Mouse (Mus musculus): Measurements from ENCODE around the gene Hoxd8.

Gene Hoxd8

DNA sequence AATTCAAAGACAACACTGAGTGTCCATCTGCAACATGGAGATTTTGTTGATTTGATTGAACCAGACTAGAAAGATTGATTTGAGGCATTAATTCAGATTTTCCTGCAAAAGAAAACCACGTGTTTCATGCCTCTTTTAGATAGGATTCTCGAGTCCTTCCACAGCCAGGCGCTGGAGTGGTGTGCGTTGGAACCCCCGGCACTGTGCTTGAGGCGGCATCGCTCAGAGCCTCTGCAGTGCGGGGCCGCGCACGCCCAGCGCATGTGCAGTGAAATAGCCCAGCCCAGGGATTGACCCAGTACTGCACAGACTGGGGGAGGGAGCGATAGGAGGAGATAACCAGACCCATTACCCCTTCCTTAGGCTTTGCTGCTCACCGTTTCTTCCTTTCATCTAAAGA, 10.5 kb downstream of the Hoxd8 start:
- DNase-seq (ENCODE audit: low spot score in 2 of 2): no peak

DNA sequence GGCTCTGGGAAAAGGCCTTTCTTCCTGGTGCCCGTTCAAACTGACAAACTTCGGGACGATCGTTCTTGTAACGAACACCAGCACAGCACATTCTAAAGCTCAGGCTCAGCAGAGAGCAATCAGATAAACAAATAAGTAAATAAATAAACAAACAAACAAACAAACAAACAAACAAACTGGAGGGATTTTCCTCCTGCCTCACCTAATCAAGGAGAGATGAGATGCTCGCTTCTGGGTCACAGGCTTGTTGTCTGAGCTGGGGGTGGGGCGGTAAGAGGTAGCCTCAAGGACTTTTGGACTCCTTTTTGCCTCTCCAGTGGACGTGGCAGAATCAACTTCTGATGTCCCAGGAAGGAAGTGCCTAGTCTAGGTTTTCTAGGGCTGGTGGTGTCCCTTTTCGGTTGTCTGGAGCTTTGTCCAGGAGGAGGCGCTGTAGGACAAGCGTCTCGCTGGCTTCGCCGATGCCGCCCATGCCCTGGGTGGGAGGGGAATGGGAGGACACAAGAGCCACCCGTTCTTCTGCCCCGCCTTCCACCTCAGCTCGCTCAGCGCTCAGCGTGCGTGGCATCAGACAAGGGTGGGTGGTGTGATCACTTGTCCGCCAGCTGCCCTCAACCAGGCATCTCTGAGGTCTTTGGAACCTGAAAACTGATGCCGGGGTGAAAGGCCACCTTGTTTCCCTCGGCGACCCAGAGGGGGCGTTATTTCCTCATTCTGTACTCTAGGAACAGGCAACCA, 11.3 kb downstream of the Hoxd8 start:
- peak; percentile 37 to 68 for DNase-seq (ENCODE audit: low spot score in 2 of 2)

DNA sequence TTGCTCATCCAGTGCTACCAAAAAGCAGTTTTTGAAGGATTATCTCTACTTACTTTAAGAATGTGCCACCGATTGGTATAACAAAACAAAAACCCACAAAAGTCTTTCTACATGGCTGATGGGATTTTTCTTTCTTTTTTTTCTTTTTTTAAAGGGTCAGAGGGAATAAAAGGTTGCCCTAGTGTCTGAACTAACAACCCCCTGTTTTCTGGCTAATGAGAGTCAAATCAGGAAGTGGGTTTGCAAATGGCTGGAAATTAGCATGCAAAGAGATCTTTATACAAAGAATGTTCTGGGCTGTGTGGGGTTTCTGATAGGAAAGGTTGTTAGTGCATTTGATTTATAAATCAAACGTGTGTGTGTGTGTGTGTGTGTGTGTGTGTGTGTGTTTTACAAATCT, 16.0 kb downstream of the Hoxd8 start:
- no peak for DNase-seq (ENCODE audit: low spot score in 2 of 2)

DNA sequence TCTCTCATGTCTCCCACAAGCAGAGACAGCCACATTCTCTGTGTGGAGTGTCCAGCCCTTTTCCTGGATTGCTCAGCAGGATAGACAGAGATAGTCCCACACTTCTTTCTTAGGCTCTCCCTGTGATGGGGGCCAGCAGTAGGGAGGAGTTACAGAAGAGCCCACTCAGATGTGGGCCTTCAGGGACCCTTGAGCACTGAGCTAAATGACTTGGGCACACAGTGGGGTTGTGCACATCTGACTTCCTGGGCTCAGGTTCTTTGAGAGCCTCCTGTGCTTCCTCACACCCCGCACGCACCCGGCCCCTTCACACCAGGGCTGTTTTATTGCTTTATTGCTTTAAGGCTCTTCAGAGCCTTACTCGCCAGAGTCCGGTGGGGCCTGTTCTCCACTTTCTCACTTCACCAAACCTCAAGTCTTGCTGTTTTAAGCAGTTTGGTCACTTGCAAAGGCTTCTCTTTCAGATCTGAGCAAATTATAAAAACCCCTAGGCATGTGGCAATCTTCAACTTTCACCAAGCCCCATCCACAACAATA, 16.6 kb downstream of the Hoxd8 start:
- DNase-seq (ENCODE audit: low spot score in 2 of 2): no peak

DNA sequence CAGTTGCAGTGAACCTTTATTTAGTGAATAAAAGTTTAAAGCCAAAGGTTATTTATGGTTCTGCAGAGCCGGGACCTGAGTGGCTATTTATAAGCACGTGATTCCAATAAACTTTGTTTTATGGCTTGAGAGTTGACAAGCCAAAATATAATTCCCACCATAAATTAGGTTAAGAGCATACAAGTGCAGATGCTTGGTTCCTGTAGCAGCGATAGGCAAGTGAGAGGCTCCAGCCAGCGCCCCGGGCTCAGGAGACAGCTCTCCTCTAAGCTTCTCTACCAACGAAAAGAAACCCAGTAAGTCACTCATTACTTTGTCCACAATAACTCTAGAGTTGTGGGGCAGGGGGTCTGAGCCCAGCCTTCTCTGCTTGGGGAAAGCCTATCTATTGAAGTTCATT, 17.5 kb downstream of the Hoxd8 start:
- DNase-seq (ENCODE audit: low spot score in 2 of 2): no peak

DNA sequence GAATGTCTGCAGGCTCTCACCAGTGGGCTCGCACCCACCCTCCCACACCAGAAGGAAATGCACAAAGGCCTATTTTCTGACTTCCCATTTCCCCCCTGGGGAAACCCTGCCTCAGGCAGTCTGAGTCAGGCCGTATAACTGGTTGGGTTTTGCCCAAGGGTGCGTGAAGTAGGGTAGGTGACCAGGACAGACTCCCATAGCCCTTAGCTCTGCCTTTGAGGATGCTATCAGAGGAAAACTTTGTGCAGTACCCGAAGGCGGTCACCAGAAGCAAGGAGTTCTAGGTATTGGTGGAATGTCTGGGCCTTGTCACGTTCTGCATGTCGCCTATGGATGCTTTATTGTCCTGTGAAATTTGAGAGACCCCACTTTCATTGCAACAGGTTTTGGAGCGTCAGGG, 18.5 kb downstream of the Hoxd8 start:
- DNase-seq (ENCODE audit: low spot score in 2 of 2): no peak

DNA sequence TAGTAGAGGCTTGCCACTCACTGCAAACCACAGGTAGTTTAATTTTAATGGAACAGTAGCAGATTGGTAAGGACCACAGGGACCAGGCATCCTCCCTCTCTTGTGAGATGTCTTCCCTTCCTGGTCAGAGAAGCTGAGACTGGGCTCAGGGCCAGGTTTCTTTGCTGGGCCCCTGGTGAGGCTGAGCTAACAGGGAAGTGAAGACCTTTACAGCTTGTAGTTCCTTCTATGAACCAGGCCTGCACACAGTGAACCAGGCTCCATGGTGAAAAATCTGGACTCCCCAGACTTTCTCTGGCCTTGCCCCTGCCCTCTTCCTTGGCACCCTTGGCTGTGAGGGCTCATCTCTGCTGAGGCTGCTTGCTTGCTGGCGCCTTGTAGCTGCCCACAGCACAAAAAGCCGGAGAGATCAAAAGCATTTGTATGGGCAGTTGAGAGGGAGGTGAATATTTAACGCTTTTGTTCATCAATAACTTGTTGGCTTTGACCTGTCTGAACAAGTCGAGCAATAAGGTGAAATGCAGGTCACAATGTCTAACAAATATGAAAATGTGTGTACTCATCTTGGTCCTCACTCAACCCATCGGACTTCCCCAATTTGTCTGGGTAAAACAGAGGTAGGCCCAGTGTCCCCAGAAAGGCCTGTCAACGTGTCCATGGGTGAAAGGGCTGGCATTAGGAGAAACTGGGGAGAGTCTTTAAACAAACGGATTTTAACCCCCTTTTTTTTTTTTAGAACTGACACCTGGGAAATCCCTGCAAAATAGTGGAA, 20.0 kb downstream of the Hoxd8 start:
- DNase-seq (ENCODE audit: low spot score in 2 of 2): no peak

DNA sequence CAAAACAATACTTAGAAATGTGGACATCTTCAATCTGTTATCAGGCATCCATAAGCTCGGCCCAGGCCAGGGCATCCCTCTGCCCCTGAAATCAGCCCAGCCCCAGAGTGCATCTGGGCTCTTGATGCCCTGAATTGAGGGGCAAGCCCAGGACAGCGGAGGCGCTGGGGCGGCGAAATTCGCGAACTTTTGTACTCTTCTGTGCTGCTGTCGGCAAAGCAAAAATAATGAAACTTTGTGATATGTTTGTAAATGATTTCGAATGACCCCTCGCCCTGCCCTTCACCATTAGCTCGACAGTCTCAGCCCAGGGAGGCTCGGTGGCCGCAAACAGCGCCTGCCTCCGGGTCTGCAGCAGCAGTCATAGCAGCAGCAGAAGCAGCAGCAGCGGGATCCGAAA, 20.8 kb downstream of the Hoxd8 start:
- DNase-seq (ENCODE audit: low spot score in 2 of 2): no peak

DNA sequence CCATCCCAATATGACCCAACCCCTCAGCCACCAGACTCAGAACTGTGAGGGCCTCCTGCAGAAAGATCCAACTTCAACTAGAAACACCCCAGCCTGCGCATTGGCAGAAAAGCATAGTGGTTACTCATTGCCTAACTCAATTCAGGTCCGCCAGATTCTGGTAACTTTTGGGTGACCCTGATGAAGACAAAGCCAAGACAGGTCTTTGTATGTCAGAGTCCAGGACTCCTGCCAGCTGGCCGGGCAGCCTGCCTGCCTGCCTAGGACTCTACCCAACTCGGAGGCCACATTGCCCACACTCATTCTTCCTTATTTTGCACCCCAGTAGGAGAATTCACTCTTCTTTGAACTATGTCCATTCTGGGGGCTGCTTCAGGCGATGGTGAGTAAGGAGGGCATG, 22.1 kb downstream of the Hoxd8 start, which contains the start of gene Gm28230:
Gm28230 (plus strand) TSS at position 178 of the 400 bp plus-strand sequence.
- DNase-seq (ENCODE audit: low spot score in 2 of 2): no peak

DNA sequence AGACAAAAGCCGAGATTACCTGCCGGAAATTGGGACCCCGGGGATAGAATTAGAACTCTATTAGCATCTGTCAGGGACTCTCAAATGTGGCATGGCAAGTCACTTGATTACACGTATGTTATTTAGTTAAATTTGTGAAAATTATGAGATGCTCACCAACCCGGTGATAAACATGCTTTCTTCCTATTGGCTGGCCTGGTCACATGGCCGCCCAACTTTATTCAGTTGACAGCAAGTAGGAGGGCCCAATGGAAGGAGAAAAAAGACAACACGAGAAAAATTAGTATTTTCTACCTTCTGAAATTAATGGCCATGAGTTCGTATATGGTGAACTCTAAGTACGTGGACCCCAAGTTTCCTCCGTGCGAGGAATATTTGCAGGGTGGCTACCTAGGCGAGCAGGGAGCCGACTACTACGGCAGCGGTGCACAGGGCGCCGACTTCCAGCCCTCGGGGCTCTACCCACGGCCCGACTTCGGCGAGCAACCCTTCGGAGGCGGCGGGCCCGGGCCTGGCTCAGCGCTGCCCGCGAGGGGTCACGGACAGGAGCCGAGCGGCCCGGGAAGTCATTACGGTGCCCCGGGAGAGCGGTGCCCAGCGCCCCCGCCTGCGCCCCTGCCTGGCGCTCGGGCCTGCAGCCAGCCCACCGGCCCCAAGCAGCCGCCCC, 22.7 kb downstream of the Hoxd8 start:
- no peak for DNase-seq (ENCODE audit: low spot score in 2 of 2)

DNA sequence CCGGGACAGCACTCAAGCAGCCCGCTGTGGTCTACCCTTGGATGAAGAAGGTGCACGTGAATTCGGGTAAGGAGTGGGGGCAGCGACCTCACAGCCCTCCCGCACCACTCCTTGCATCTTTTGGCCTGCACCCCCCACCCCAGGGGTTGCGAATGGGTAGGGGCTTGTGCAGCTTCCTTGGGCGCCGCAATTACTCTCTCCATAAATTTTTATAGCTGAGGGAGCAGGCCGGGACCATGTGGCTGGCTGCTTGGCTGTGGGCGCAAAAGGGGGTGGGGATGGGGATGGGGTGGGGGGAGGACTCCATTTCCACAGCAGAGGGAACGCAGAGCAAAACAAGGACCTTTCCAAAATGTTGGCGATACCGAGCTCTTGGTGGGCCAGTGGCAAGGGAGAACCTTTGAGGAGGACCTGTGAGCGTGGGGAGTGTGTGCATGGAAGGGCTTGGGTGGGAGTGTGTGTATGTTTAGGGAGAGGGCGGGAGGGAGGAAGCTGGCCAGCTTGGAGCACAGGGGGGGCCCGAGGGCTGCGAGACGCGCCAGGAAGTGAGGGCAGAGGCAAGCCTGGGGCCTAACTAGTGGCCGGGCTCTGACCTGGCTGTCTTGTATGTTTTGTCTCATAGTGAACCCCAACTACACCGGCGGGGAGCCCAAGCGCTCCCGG, 23.4 kb downstream of the Hoxd8 start:
- DNase-seq (ENCODE audit: low spot score in 2 of 2): no peak

DNA sequence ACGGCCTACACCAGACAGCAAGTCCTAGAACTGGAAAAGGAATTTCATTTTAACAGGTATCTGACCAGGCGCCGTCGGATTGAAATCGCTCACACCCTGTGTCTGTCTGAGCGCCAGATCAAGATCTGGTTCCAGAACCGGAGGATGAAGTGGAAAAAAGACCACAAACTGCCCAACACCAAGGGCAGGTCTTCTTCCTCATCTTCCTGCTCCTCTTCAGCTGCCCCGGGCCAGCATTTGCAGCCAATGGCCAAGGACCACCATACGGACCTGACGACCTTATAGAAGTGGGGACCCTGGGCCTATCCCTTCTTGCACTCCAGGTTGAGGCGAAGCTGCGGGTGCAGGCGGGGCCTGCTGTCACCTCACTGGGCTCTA, 23.9 kb downstream of the Hoxd8 start:
- DNase-seq (ENCODE audit: low spot score in 2 of 2): no peak

DNA sequence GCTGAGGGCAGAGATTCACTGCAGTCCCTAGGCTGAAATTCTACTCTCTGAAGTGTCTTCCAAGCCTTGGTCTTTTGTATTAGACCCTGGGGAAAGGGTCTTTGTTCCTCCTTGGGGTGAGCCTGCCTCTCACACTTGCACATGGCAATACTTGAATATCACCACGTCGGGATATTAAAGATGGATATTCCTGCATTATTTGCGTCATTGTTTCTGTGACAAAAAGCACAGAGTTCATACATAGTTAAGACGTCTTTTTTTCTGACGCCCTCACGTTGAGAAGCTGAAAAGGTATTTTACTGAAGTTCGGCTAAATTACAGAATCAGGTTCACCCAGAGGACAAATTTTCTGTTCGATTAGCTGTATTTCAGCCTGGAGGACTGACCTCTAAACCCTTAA, 25.9 kb downstream of the Hoxd8 start:
- no peak for DNase-seq (ENCODE audit: low spot score in 2 of 2)

DNA sequence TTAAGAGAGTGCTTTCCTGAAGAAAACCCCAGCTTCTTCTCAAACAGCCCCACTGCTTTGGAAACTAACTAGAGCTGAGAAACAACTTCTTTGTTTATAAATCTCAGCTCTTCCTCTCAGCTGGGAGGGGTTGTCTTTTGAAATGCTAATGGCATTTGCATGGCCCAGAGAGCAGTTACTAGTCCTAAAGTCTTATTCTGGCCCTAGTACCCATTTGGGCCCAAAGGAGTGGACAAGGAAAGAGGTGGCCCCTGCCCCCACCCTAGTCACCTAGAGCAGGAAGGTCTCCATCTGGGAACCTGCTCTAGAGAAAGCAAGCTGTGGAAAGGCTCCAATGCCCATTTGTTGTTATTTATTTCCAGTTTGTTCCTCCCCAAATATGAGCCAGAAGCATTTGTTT, 26.6 kb downstream of the Hoxd8 start:
- no peak for DNase-seq (ENCODE audit: low spot score in 2 of 2)

DNA sequence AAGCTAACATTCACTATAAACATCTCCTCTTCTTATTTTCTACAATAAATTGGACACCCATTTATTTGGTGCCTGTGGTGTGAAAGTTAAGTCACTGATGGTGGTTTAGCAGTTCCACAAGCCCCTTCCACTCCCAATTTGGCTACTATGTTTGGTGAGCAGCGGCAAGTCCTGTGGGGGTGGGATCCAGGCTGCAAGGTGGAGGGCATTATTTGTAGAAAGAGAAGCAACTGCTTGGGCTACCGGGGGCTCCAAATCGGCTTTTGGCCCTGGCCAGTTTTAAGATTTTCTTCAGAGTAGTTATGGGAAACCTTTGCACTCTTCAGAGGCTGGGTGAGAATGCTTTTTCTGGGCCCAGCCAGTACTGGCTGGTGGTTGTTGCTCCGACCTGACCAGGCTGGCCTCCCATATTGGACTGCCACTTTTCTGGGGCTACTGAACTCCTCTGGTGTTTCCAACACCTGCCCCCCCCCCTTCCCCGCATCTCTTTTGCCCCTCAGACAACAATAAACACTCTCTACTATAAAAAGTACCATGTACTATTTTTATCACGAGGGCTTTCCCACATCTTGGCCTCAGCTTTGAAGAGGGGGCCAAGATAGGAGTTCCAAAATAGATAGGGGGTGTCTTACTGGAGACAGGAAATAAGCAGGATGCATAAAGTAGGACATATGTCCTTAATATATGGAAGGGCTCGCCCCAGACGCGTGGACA, 27.5 kb downstream of the Hoxd8 start:
- no peak for DNase-seq (ENCODE audit: low spot score in 2 of 2)

DNA sequence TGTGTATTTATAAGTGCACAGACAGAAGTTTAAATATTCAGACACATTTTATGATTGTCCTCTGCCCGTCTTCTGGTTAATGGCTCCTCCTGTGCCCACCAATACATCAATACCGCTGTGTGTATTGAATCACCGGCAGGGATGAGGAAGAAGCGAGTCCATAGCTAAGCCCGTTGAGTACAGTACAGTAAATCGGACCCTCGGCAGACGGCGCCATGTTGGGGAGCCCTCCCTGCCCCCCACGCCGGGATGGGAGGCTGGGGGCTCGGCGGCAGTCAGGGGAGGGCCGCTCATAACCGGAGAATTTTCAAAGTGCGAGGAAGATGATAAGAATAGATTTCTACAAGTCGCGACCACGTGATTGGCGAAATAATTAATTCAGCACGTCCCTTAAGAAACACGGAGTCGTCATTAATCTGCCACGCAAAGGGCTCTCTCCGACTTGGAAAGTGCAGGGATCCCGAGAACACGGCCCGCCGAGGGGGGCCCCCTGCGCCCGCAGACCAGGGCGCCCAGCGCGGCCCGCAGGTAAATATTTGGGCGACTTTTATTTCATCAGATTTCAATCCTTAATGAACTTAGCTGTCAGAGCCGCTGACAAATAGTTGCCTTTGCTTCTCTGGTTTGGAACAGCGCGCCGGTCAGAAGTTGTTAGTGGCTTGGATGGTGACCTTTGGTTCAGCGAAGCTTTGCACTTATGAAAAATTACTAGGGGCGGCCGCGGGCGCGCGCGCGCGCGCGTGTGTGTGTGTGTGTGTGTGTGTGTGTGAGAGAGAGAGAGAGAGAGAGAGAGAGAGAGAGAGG, 28.3 kb downstream of the Hoxd8 start:
- DNase-seq (ENCODE audit: low spot score in 2 of 2): no peak

DNA sequence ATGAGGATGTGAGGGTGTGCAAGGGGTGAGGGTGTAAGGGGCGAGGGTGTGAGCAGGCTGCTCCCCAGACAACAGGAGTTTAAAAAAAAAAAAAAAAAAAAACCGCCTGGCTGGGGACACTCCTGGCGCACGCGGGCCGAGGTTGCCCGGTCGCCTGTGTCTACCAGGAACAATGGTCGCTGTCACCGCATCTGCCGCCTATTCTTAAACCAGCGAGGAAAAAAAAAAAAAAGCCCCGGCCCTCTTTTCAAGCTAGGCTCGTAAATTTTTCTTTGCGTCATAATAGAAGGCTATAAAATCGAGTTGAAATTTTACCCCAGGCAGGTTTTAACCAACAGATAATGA, 28.9 kb downstream of the Hoxd8 start:
- no peak for DNase-seq (ENCODE audit: low spot score in 2 of 2)

DNA sequence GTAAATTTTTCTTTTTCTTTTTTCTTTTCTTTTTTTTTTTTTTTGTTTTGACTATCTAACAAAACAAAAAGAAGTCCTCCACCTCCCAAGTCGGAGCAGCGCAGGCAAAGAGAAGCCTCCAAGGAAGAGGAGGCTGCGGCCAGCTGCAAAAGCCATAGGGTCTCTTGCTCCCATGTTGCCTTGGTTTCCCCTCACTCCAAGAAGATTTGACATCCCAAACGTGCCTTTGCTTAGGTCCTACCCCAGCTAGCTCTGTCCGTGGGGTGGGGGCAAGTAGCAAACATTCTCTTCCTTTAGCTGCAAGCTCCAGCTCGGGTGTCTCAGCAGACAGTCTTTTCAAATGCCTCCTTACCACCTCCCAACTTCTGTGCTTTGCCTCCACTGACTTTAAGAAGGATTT, 29.4 kb downstream of the Hoxd8 start:
- no peak for DNase-seq (ENCODE audit: low spot score in 2 of 2)

DNA sequence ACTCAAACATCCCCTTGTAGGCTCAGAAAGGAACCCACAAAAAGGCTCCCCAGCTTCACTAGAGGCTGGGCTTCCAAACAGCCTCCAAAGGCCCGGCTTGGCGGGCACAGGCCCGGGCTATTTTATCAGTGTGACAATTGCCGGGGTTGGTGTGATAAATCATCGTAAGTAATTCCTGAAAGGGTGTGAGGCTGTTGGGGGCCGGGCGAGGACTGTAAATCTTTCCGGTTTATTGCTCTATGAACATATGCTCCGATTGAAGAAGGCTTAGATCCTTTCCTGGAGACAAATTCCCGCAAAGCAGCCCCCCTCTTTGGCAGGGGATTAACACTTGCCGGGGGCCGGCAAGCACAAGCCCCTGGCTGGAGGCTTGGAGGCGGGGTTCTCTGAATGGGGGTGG, 30.0 kb downstream of the Hoxd8 start:
- no peak for DNase-seq (ENCODE audit: low spot score in 2 of 2)

DNA sequence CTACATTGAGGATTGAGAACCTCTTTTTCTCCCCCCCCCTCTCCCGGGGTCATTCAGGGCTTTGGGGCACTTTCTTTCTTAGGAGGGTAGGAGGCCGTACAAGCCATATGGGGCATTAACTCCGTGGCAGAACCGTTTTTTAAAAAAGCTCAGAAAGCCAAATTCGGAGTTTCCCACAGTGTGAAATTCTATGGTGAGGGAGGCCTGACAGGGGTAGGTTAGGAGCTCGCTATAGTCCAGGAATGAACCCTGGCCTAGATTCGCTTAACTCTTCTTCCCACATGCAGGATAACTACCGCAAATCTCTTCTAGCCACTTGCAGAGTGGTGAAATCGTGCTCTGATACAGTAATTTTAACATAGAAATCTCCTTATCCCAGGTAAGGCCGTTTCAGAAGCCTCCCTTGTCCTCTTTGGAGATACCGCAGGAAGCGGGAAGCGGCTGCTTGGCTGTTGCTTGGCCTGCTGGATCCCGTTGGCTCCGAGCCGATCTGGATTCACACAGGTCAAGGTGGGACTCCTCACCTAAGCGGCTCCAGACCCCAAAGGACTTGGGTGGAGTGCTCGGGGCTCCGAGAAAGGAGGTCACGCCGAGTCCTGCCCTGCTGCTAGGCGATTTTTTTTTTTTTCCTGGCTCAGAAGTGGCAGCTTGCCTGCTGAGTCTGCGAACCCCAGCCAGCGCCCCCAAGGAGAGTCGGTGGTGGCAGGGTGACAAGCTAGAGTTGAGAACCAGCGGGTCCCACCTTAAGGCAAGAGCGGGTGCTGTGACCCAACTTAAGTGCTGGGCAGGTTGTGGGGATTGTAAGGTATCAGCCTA, 30.8 kb downstream of the Hoxd8 start:
- no peak for DNase-seq (ENCODE audit: low spot score in 2 of 2)

All from frontal cortex, postnatal 14 days (tissue).